Comparison of ENCODE assay signal across 16 mouse cellular contexts in genomic region chr3:49504581-49504980, GRCm38 (mm10).
DNase-seq lines count a peak whose midpoint lies in the region; TF ChIP-seq lines count a peak whose summit lies in the region.
"Had no signal": no experiment of that assay in that cellular context is flagged by ENCODE, and none has a peak within 500 bp of the region (broad histone marks: within the 10 kb centered on the region; RNA-seq: fewer than 3 reads in every experiment).

No protein-coding gene starts in this region.

- no peak overlapping the region for H3K4me3 ChIP-seq in left cerebral cortex, adult 2 months
- H3K4me3 ChIP-seq: embryonic facial prominence, embryonic 15.5 days; erythroblast, embryonic 14.5 days; forebrain, embryonic 10.5 days; heart, embryonic 13.5 days; hindbrain, embryonic 15.5 days had no signal

- no peak overlapping the region for H3K27ac ChIP-seq in left cerebral cortex, adult 2 months
- H3K27ac ChIP-seq: embryonic facial prominence, embryonic 15.5 days; forebrain, embryonic 10.5 days; heart, embryonic 13.5 days; hindbrain, embryonic 15.5 days had no signal

- peak; percentile 5 for DNase-seq in gastrocnemius, adult 18-20 months (ENCODE audit: low spot score)
- no peak for DNase-seq in gastrocnemius, postnatal 36 days
- peak; percentile 3 to 71 for DNase-seq in left cerebral cortex, postnatal 25 days (ENCODE audit: low spot score in 2 of 2)
- DNase-seq in left cerebral cortex, adult 2 months (ENCODE audit: extremely low spot score in 1 of 2, low spot score in 2 of 2): no peak
- DNase-seq in brain, adult 2 months (ENCODE audit: low read depth, low spot score): peak; percentile 33
- peak; percentile 6 for DNase-seq in telencephalon, adult 2 months (ENCODE audit: low read depth, low spot score)
- DNase-seq: adrenal gland, postnatal 14 days; cerebellum, adult 18-20 months; cerebellum, adult 9-11 months; cerebellum, postnatal 36 days; heart, postnatal 36 days had no signal

- TF ChIP-seq CTCF in left cerebral cortex, adult 2 months (IDR thresholded peaks at IDR 0.05): no peak

- intact Hi-C loops in gastrocnemius, postnatal 36 days (cut with DNase I): no loop called here
- intact Hi-C loops in left cerebral cortex, postnatal 25 days (cut with DNase I): no loop called here
- intact Hi-C loops in left cerebral cortex, adult 2 months (cut with DNase I): no loop called here

Comparison
In these comparisons a context has a peak if more than half of its experiments do, and no peak if none do; other contexts are left out.
1. DNase-seq: peak in gastrocnemius, adult 18-20 months (single experiment), left cerebral cortex, postnatal 25 days (2 of 2), brain, adult 2 months (single experiment) and telencephalon, adult 2 months (single experiment); none in gastrocnemius, postnatal 36 days (0 of 2) and left cerebral cortex, adult 2 months (0 of 2).